Comparison of ENCODE assay signal across 8 mouse cellular contexts in the genomic region with DNA sequence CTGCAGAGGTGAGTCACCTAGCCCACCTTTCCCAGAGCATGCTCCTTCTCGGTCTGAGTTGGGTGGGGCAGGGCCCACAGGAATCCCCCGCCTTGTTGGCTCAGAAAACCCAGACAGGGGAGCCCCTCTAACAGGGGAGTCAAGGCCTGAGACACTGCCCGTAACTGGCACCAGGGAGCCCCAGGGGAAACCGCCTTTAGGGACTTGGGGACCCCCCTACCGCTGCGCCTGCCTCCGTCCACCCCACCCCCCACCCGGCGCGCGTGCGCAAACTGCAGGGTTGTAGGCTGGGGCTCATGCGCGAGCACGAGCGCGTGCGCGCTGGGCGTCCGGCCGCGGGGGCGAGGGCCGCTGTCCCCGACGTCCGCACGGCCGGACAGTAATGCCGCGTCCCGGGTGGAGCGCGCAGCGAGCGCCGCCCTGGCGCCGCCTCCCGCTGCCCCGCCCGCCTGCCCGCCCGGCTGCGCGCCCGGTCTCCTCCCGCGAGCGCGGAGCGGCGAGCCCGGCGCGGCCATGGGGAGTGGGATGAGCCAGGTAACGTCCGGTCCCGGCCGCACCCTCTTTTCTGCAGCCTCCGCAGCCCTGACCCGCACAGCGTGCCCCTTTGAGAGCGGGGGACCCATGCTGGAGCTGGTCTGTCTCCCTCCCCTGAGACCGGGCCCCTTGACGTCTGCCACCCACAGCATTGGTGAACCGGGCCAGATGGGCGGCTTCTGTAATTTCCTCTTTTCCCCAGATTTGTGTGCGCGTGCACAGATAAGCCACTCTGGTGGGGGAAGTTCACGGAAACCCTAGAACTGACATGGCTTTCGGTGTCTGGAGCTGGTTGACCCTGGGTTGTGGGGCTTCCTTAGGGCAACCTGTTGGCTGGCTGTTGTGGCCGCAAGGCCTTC. TPM values are rescaled to one million over a fixed set of nuclear protein-coding genes. Genes with fewer than 3 reads are reported as not detected.
DNase-seq lines count a peak whose midpoint lies in the region; ATAC-seq and TF ChIP-seq lines count a peak whose summit lies in the region.

A gene (plus strand): TSS at position 387 of the 893 bp plus-strand sequence.

- peak within 1 kb of the TSS; percentile 81 for H3K27ac ChIP-seq in hindbrain, embryonic 15.5 days (replicated peaks)

- CTCF ChIA-PET in Patski (lab: Charles Lee) = interaction anchor here (1.0 to 1.4 kb wide), 2 partner anchors 10 to 53 kb away, joined by 3 to 4 read pairs; no protein-coding TSS in a partner anchor

- no peak for DNase-seq in Patski (ENCODE audit: low read depth, low spot score)
- peak; percentile 83 to 88 for DNase-seq in cerebellum, postnatal 10 days
- DNase-seq in gastrocnemius, adult 18-20 months (ENCODE audit: low spot score) = peak; percentile 86
- peak; percentile 80 for DNase-seq in left cerebral cortex, adult 11 months (ENCODE audit: low spot score)
- peak; percentile 90 for DNase-seq in lung, postnatal 36 days
- peak; percentile 85 for DNase-seq in retina, embryonic 14.5 days (ENCODE audit: low spot score)
- DNase-seq in thymus, postnatal 36 days = peak; percentile 65 to 70

- H3K27me3 ChIP-seq in Patski = no peaks in the 10 kb centered on the region
- H3K27me3 ChIP-seq in hindbrain, embryonic 15.5 days = no peaks in the 10 kb centered on the region

- WGBS in hindbrain, embryonic 15.5 days = under 1% methylated on average over 73 of the region's 74 CpGs

- peak within 1 kb of the TSS; percentile 89 for H3K4me2 ChIP-seq in hindbrain, embryonic 15.5 days

- peak within 1 kb of the TSS; percentile 79 for H3K9ac ChIP-seq in hindbrain, embryonic 15.5 days

- in situ Hi-C loops in Patski (cut with MboI; ENCODE audit: low pct_unique_long_range_greater_than_20kb) = no loop called here

- POLR2A ChIA-PET in Patski (lab: Charles Lee) = no interaction called here

- ATAC-seq in Patski = peak; percentile 93
- ATAC-seq in hindbrain, embryonic 15.5 days (ENCODE audit: low FRiP score, low read depth) = peak; percentile 96

- TF ChIP-seq CTCF in Patski (IDR thresholded peaks at IDR 0.05) = no peak

- H3K36me3 ChIP-seq in hindbrain, embryonic 15.5 days = no peaks in the 10 kb centered on the region

- H3K9me3 ChIP-seq in hindbrain, embryonic 15.5 days = no peaks in the 10 kb centered on the region

- H3K4me1 ChIP-seq in hindbrain, embryonic 15.5 days (replicated peaks) = peaks cover 15% of the 10 kb centered on the region

- peak within 1 kb of the TSS; percentile 79 for H3K4me3 ChIP-seq in hindbrain, embryonic 15.5 days

RNA-seq across cellular contexts. Expression of the gene that starts here (rescaled TPM):
- 19.7 TPM for polyA plus RNA-seq in Patski (2021)
- 10 to 100 TPM; 46.9 to 47.9 TPM for total RNA-seq in gastrocnemius, adult 18-20 months (2021)
- 30.4 and 32.1 TPM in 2 replicates for polyA plus RNA-seq in hindbrain, embryonic 15.5 days (2015; fragmentation: Nextera tagmentation; extraction: Ambion mirVana)
